Mouse (Mus musculus) megakaryocyte-erythroid progenitor cell, adult 5-6 weeks (primary cell): ENCODE data around the gene Bod1. TPM values are rescaled to one million over a fixed set of nuclear protein-coding genes. Genes with fewer than 3 reads are reported as not detected.

ENCODE experiments used
- ATAC-seq: replicated peaks from 2 replicates; pipeline ENCODE4 v1.8.0; 2016; ENCODE audit warnings: mild to moderate bottlenecking, inconsistent platforms; ENCODE audit not compliant: severe bottlenecking, poor library complexity, low FRiP score, low TSS enrichment
- total RNA-seq, 2 experiments: library from RNA; stranded (forward) in 1 of 2; stranded (reverse) in 1 of 2; fragments of 200-1000, 215-1000 nt in 1 of 2; fragments of >200 nt in 1 of 2; fragmentation: Nextera tagmentation in 1 of 2; gene quantifications; 2 replicates each; pipeline ENCODE4 v1.2.3; 2014 to 2017

The Bod1 gene
- total RNA-seq (2014; fragmentation: Nextera tagmentation) = 6.9 and 12.2 TPM in 2 replicates
- 8.6 and 10.4 TPM in 2 replicates for total RNA-seq (2017)

- ATAC-seq = peak; percentile 96
These were observed at the start of gene Bod1 for GRCm38 (mm10) chr11:31671354-31672169. Gene Bod1 (minus strand): TSS chr11:31671885.

GRCm38 (mm10) chr11:31719090-31719489 is 47.4 kb upstream of the Bod1 start:
- no peak for ATAC-seq

- no peak for ATAC-seq
These were observed 46.4 kb upstream of the Bod1 start for GRCm38 (mm10) chr11:31717926-31718735.

- no peak for ATAC-seq
These were observed 42.0 kb upstream of the Bod1 start for GRCm38 (mm10) chr11:31713641-31714121.

GRCm38 (mm10) chr11:31713116-31713515 is 41.4 kb upstream of the Bod1 start:
- no peak for ATAC-seq

- ATAC-seq = peak; percentile 67
These were observed 36.1 kb upstream of the Bod1 start for GRCm38 (mm10) chr11:31707771-31708170.

- no peak for ATAC-seq
These were observed 31.5 kb upstream of the Bod1 start for GRCm38 (mm10) chr11:31703173-31703572.

GRCm38 (mm10) chr11:31701901-31702300 is 30.2 kb upstream of the Bod1 start:
- no peak for ATAC-seq

- no peak for ATAC-seq
These were observed 27.8 kb upstream of the Bod1 start for GRCm38 (mm10) chr11:31699502-31699901.

- ATAC-seq = no peak
These were observed 23.1 kb upstream of the Bod1 start for GRCm38 (mm10) chr11:31694801-31695200.

- no peak for ATAC-seq
These were observed 22.4 kb upstream of the Bod1 start for GRCm38 (mm10) chr11:31694109-31694508.

GRCm38 (mm10) chr11:31693322-31693721 is 21.6 kb upstream of the Bod1 start:
- no peak for ATAC-seq

GRCm38 (mm10) chr11:31688956-31689355 is 17.3 kb upstream of the Bod1 start:
- no peak for ATAC-seq

GRCm38 (mm10) chr11:31684913-31685567 is 13.4 kb upstream of the Bod1 start:
- no peak for ATAC-seq

GRCm38 (mm10) chr11:31684126-31684525 is 12.4 kb upstream of the Bod1 start:
- ATAC-seq = no peak

GRCm38 (mm10) chr11:31679840-31680381 is 8.2 kb upstream of the Bod1 start:
- ATAC-seq = no peak

GRCm38 (mm10) chr11:31677309-31677708 is 5.6 kb upstream of the Bod1 start:
- no peak for ATAC-seq

GRCm38 (mm10) chr11:31676661-31677252 is 5.1 kb upstream of the Bod1 start:
- no peak for ATAC-seq

GRCm38 (mm10) chr11:31675430-31675829 is 3.7 kb upstream of the Bod1 start:
- ATAC-seq = no peak
